In genomic region chr5:13525597-13525996, GRCm38 (mm10) we compare ENCODE assay signal across 17 mouse cellular contexts.
DNase-seq lines count a peak whose midpoint lies in the region; ATAC-seq and TF ChIP-seq lines count a peak whose summit lies in the region.
"Had no signal": no experiment of that assay in that cellular context is flagged by ENCODE, and none has a peak within 500 bp of the region (broad histone marks: within the 10 kb centered on the region; RNA-seq: fewer than 3 reads in every experiment).

No protein-coding gene starts in this region.

- TF ChIP-seq EP300 in heart, adult 2 months (IDR thresholded peaks at IDR 0.05; ENCODE audit: insufficient read depth, low read depth, low read length), result no peak

- H3K36me3 ChIP-seq in forebrain, embryonic 15.5 days, result no peaks in the 10 kb centered on the region; the same call in 1 of the 2 replicates
- no peaks in the 10 kb centered on the region for H3K36me3 ChIP-seq in forebrain, embryonic 11.5 days (ENCODE audit: control insufficient read depth, insufficient read depth, low read length)
- no peaks in the 10 kb centered on the region; the same call in 1 of the 2 replicates for H3K36me3 ChIP-seq in heart, embryonic 13.5 days
- H3K36me3 ChIP-seq in heart, adult 2 months (ENCODE audit: control insufficient read depth, insufficient read depth, low read length), result no peaks in the 10 kb centered on the region
- H3K36me3 ChIP-seq: hindbrain, embryonic 13.5 days had no signal

- TF ChIP-seq POLR2A in heart, adult 2 months (IDR thresholded peaks at IDR 0.05; ENCODE audit: insufficient read depth, low read depth, low read length), result no peak
- TF ChIP-seq POLR2A in brain, embryonic 14.5 days (IDR thresholded peaks at IDR 0.05; ENCODE audit: borderline replicate concordance, extremely low read depth, insufficient read depth, insufficient read length, poor library complexity, severe bottlenecking), result no peak

- DNase-seq in forebrain, embryonic 11.5 days (ENCODE audit: low spot score), result no peak
- DNase-seq in heart, adult 2 months, result no peak
- peak; percentile 64 for DNase-seq in brain, embryonic 14.5 days (ENCODE audit: low read depth)
- DNase-seq in layer of hippocampus, postnatal 36 days, result no peak
- DNase-seq: adrenal gland, adult 2 months; adrenal gland, postnatal 25 days; cerebellum, adult 11 months; cerebellum, adult 8-10 months; cerebellum, postnatal 14 days; embryo, embryonic 11 days; gastrocnemius, postnatal 14 days; kidney, adult 11 months had no signal

- H3K4me3 ChIP-seq in forebrain, embryonic 15.5 days, result no peak overlapping the region
- no peak overlapping the region for H3K4me3 ChIP-seq in forebrain, embryonic 11.5 days (ENCODE audit: low read depth, low read length)
- no peak overlapping the region for H3K4me3 ChIP-seq in heart, embryonic 13.5 days
- no peak overlapping the region for H3K4me3 ChIP-seq in heart, adult 2 months
- H3K4me3 ChIP-seq: embryonic facial prominence, embryonic 13.5 days; hindbrain, embryonic 13.5 days had no signal

- peaks cover 11% of the 10 kb centered on the region for H3K4me1 ChIP-seq in forebrain, embryonic 15.5 days
- peaks cover 6% of the 10 kb centered on the region; the same call in 1 of the 2 replicates for H3K4me1 ChIP-seq in forebrain, embryonic 11.5 days (replicated peaks; ENCODE audit: control insufficient read depth, insufficient read depth, low read length)
- H3K4me1 ChIP-seq in heart, embryonic 13.5 days, result peaks cover 5% of the 10 kb centered on the region; the same call in 1 of the 2 replicates
- peaks cover 2% of the 10 kb centered on the region; the same call in 1 of the 2 replicates for H3K4me1 ChIP-seq in heart, adult 2 months (ENCODE audit: control insufficient read depth, insufficient read depth, low read length)

- no peaks in the 10 kb centered on the region for H3K9me3 ChIP-seq in forebrain, embryonic 15.5 days
- no peaks in the 10 kb centered on the region for H3K9me3 ChIP-seq in forebrain, embryonic 11.5 days (ENCODE audit: control insufficient read depth, low read length)
- H3K9me3 ChIP-seq in heart, embryonic 13.5 days, result no peaks in the 10 kb centered on the region
- H3K9me3 ChIP-seq: embryonic facial prominence, embryonic 13.5 days; hindbrain, embryonic 13.5 days had no signal

- H3K79me2 ChIP-seq in heart, adult 2 months (replicated peaks; ENCODE audit: control insufficient read depth, insufficient read depth, low read length), result no peaks in the 10 kb centered on the region

- TF ChIP-seq CTCF in heart, adult 2 months (IDR thresholded peaks at IDR 0.05), result no peak
- no peak for TF ChIP-seq CTCF in brain, embryonic 14.5 days (IDR thresholded peaks at IDR 0.05; ENCODE audit: borderline replicate concordance, extremely low read depth, insufficient read depth, insufficient read length)

- intact Hi-C loops in heart, adult 2 months (cut with DNase I), result loop anchor here (5.0 kb wide), 1 partner anchor 53 kb away; no protein-coding TSS in a partner anchor

- no peak overlapping the region for H3K9ac ChIP-seq in forebrain, embryonic 15.5 days (replicated peaks)
- no peak overlapping the region for H3K9ac ChIP-seq in forebrain, embryonic 11.5 days (ENCODE audit: low read length)
- H3K9ac ChIP-seq in heart, embryonic 13.5 days, result no peak overlapping the region
- H3K9ac ChIP-seq in heart, adult 2 months (ENCODE audit: low read depth, low read length), result no peak overlapping the region
- H3K9ac ChIP-seq: embryonic facial prominence, embryonic 13.5 days; hindbrain, embryonic 13.5 days had no signal

- H3K27ac ChIP-seq in forebrain, embryonic 15.5 days (replicated peaks), result peak overlapping the region; percentile 23; the same call in 1 of the 2 replicates
- H3K27ac ChIP-seq in forebrain, embryonic 11.5 days (ENCODE audit: low read depth, low read length), result no peak overlapping the region
- H3K27ac ChIP-seq in heart, embryonic 13.5 days (replicated peaks), result peak overlapping the region; percentile 29; the same call in 1 of the 2 replicates
- no peak overlapping the region for H3K27ac ChIP-seq in heart, adult 2 months
- H3K27ac ChIP-seq: embryonic facial prominence, embryonic 13.5 days; hindbrain, embryonic 13.5 days; hindbrain, postnatal 0 days had no signal

- H3K27me3 ChIP-seq in forebrain, embryonic 15.5 days, result no peaks in the 10 kb centered on the region
- H3K27me3 ChIP-seq in forebrain, embryonic 11.5 days (ENCODE audit: control insufficient read depth, insufficient read depth, low read length), result no peaks in the 10 kb centered on the region
- H3K27me3 ChIP-seq in heart, embryonic 13.5 days (replicated peaks), result no peaks in the 10 kb centered on the region
- no peaks in the 10 kb centered on the region for H3K27me3 ChIP-seq in heart, adult 2 months (ENCODE audit: control insufficient read depth, insufficient read depth, low read length)
- H3K27me3 ChIP-seq: embryonic facial prominence, embryonic 13.5 days had no signal

- peak; percentile 59; the same call in 1 of the 2 replicates for ATAC-seq in forebrain, embryonic 15.5 days (replicated peaks)
- no peak for ATAC-seq in forebrain, embryonic 11.5 days (replicated peaks; ENCODE audit: low FRiP score)
- ATAC-seq in heart, embryonic 13.5 days (ENCODE audit: extremely low read depth, insufficient number of reproducible peaks, low FRiP score, low TSS enrichment), result no peak
- ATAC-seq: hindbrain, postnatal 0 days had no signal

- WGBS in forebrain, embryonic 15.5 days, result 51% methylated on average over 3 of the region's 3 CpGs
- WGBS in forebrain, embryonic 11.5 days, result 62% methylated on average over 3 of the region's 3 CpGs
- 34% methylated on average over 3 of the region's 3 CpGs for WGBS in heart, embryonic 13.5 days
- WGBS in heart, adult 2 months, result 49% methylated on average over 3 of the region's 3 CpGs

- no peak overlapping the region for H3K4me2 ChIP-seq in forebrain, embryonic 15.5 days (replicated peaks)
- H3K4me2 ChIP-seq in forebrain, embryonic 11.5 days (ENCODE audit: low read depth, low read length, severe bottlenecking), result no peak overlapping the region
- H3K4me2 ChIP-seq in heart, embryonic 13.5 days, result no peak overlapping the region
- H3K4me2 ChIP-seq: embryonic facial prominence, embryonic 13.5 days; hindbrain, embryonic 13.5 days had no signal

Comparison
In these comparisons a context has a peak if more than half of its experiments do, and no peak if none do; other contexts are left out.
1. H3K27ac ChIP-seq: peak in forebrain, embryonic 15.5 days (single experiment) and heart, embryonic 13.5 days (single experiment); none in forebrain, embryonic 11.5 days (single experiment) and heart, adult 2 months (single experiment).